Mouse (Mus musculus): ENCODE results near the gene Kras. TPM values are rescaled to one million over a fixed set of nuclear protein-coding genes. Genes with fewer than 3 reads are reported as not detected.

Kras gene
- polyA plus RNA-seq, 1 experiment = 17.6 TPM

GRCm38 (mm10) chr6:145224246-145224645, 25.8 kb downstream of the Kras start:
- Histone ChIP-seq H3K4me1 (ENCODE audit: control insufficient read depth, insufficient read depth, insufficient read length, low read length) (no peaks in the 10 kb centered on the region), H3K4me3 (ENCODE audit: insufficient read depth, low read depth, low read length) (no peak overlapping the region)

GRCm38 (mm10) chr6:145215826-145216225, 34.2 kb downstream of the Kras start:
- Histone ChIP-seq H3K4me3 (ENCODE audit: insufficient read depth, low read depth, low read length) (no peak overlapping the region), H3K27ac (replicated peaks; ENCODE audit: low read depth, low read length) (no peak overlapping the region), H3K4me1 (ENCODE audit: control insufficient read depth, insufficient read depth, insufficient read length, low read length) (peaks cover 2% of the 10 kb centered on the region; the same call in 1 of the 2 replicates)

More at GRCm38 (mm10) chr6:145224246-145224645, 25.8 kb downstream of the Kras start:
- no peak overlapping the region for H3K27ac ChIP-seq (replicated peaks; ENCODE audit: low read depth, low read length)

- H3K27ac ChIP-seq (replicated peaks; ENCODE audit: low read depth, low read length) = no peak overlapping the region
- H3K4me1 ChIP-seq (ENCODE audit: control insufficient read depth, insufficient read depth, insufficient read length, low read length) = peaks cover 2% of the 10 kb centered on the region; the same call in 1 of the 2 replicates
- no peak overlapping the region for H3K4me3 ChIP-seq (ENCODE audit: insufficient read depth, low read depth, low read length)
These were observed 36.1 kb downstream of the Kras start for GRCm38 (mm10) chr6:145213916-145214315.

GRCm38 (mm10) chr6:145211376-145212305, 38.4 kb downstream of the Kras start:
- Histone ChIP-seq H3K4me1 (ENCODE audit: control insufficient read depth, insufficient read depth, insufficient read length, low read length) (peaks cover 2% of the 10 kb centered on the region; the same call in 1 of the 2 replicates), H3K4me3 (ENCODE audit: insufficient read depth, low read depth, low read length) (peak overlapping the region; percentile 72), H3K27ac (replicated peaks; ENCODE audit: low read depth, low read length) (peak overlapping the region; percentile 97)

GRCm38 (mm10) chr6:145210816-145211338, 39.2 kb downstream of the Kras start, which contains the start of the genes Casc1 and Etfrf1:
Gene Casc1 (minus strand): TSS chr6:145211005.
Gene Etfrf1 (plus strand): TSS chr6:145211134.
- H3K4me1 ChIP-seq (ENCODE audit: control insufficient read depth, insufficient read depth, insufficient read length, low read length) = peaks cover 2% of the 10 kb centered on the region; the same call in 1 of the 2 replicates
- H3K27ac ChIP-seq (replicated peaks; ENCODE audit: low read depth, low read length) = peak within 1 kb of the TSS; percentile 97

GRCm38 (mm10) chr6:145210056-145210680, 39.9 kb downstream of the Kras start:
- H3K4me1 ChIP-seq (ENCODE audit: control insufficient read depth, insufficient read depth, insufficient read length, low read length) = peaks cover 2% of the 10 kb centered on the region; the same call in 1 of the 2 replicates
- H3K27ac ChIP-seq (replicated peaks; ENCODE audit: low read depth, low read length) = no peak overlapping the region
- peak overlapping the region; percentile 55 for H3K4me3 ChIP-seq (ENCODE audit: insufficient read depth, low read depth, low read length)

More at GRCm38 (mm10) chr6:145210816-145211338, 39.2 kb downstream of the Kras start, which contains the start of the genes Casc1 and Etfrf1:
- peak within 1 kb of the TSS; percentile 72 for H3K4me3 ChIP-seq (ENCODE audit: insufficient read depth, low read depth, low read length)

GRCm38 (mm10) chr6:145205142-145205541, 44.9 kb downstream of the Kras start:
- H3K4me1 ChIP-seq (ENCODE audit: control insufficient read depth, insufficient read depth, insufficient read length, low read length) = no peaks in the 10 kb centered on the region
- H3K4me3 ChIP-seq (ENCODE audit: insufficient read depth, low read depth, low read length) = no peak overlapping the region
- no peak overlapping the region for H3K27ac ChIP-seq (replicated peaks; ENCODE audit: low read depth, low read length)

GRCm38 (mm10) chr6:145204440-145204839, 45.6 kb downstream of the Kras start:
- Histone ChIP-seq H3K4me3 (ENCODE audit: insufficient read depth, low read depth, low read length) (no peak overlapping the region), H3K27ac (replicated peaks; ENCODE audit: low read depth, low read length) (no peak overlapping the region), H3K4me1 (ENCODE audit: control insufficient read depth, insufficient read depth, insufficient read length, low read length) (no peaks in the 10 kb centered on the region)

GRCm38 (mm10) chr6:145202432-145203125, 47.5 kb downstream of the Kras start:
- H3K4me1 ChIP-seq (ENCODE audit: control insufficient read depth, insufficient read depth, insufficient read length, low read length) = no peaks in the 10 kb centered on the region
- no peak overlapping the region for H3K27ac ChIP-seq (replicated peaks; ENCODE audit: low read depth, low read length)
- no peak overlapping the region for H3K4me3 ChIP-seq (ENCODE audit: insufficient read depth, low read depth, low read length)

- Histone ChIP-seq H3K4me3 (ENCODE audit: insufficient read depth, low read depth, low read length) (no peak overlapping the region), H3K4me1 (ENCODE audit: control insufficient read depth, insufficient read depth, insufficient read length, low read length) (no peaks in the 10 kb centered on the region), H3K27ac (replicated peaks; ENCODE audit: low read depth, low read length) (no peak overlapping the region)
These were observed 51.9 kb downstream of the Kras start for GRCm38 (mm10) chr6:145197949-145198686.

GRCm38 (mm10) chr6:145193446-145193845, 56.6 kb downstream of the Kras start:
- Histone ChIP-seq H3K27ac (replicated peaks; ENCODE audit: low read depth, low read length) (no peak overlapping the region), H3K4me1 (ENCODE audit: control insufficient read depth, insufficient read depth, insufficient read length, low read length) (no peaks in the 10 kb centered on the region), H3K4me3 (ENCODE audit: insufficient read depth, low read depth, low read length) (no peak overlapping the region)

- no peaks in the 10 kb centered on the region for H3K4me1 ChIP-seq (ENCODE audit: control insufficient read depth, insufficient read depth, insufficient read length, low read length)
These were observed 57.0 kb downstream of the Kras start for GRCm38 (mm10) chr6:145193038-145193437.

GRCm38 (mm10) chr6:145187093-145188088, 62.6 kb downstream of the Kras start:
- Histone ChIP-seq H3K4me3 (ENCODE audit: insufficient read depth, low read depth, low read length) (peak overlapping the region; percentile 50), H3K4me1 (ENCODE audit: control insufficient read depth, insufficient read depth, insufficient read length, low read length) (no peaks in the 10 kb centered on the region), H3K27ac (replicated peaks; ENCODE audit: low read depth, low read length) (no peak overlapping the region)

More at GRCm38 (mm10) chr6:145193038-145193437, 57.0 kb downstream of the Kras start:
- Histone ChIP-seq H3K4me3 (ENCODE audit: insufficient read depth, low read depth, low read length) (no peak overlapping the region), H3K27ac (replicated peaks; ENCODE audit: low read depth, low read length) (no peak overlapping the region)

Data from brown adipose tissue, adult 24 weeks (tissue).